Mouse (Mus musculus): ENCODE data around the gene Fgf18. TPM values are rescaled to one million over a fixed set of nuclear protein-coding genes. Genes with fewer than 3 reads are reported as not detected.
A peak's percentile ranks its signal among the peaks of the same experiment; 100 is the strongest.

Fgf18 gene
- 1 to 10 TPM; 1.3 to 2.0 TPM for total RNA-seq (2021)
- long read RNA-seq, experiment 1, partial matches to known transcripts, result 0 of 1 reads
- long read RNA-seq, experiment 1, other reads (novel, unspliced or antisense), result 0 of 1 reads
- long read RNA-seq, experiment 2, partial matches to known transcripts, result 0 of 1 reads
- long read RNA-seq, experiment 2, other reads (novel, unspliced or antisense), result 0 of 1 reads

DNA sequence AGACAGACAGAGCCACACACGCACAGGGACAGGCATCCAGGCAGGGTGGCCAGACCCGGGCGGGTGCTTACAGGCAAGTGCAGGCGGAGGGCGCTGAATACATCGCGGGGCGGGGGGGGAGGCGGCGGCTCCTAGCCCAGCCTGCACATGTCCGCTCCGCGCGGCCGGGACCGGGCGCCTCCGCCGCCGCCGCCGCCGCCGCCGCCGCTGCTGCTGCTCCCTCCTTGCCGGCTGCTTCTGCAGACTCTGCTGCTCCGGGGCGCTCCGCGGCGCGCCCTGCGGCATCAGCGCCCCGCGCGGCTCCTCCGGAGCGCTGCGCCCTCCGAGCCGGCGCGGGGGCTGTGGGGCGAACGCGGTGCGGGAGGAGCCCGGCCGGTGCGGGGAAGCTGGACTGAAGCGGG is at the start of gene Fgf18:
TSS of gene Fgf18 (minus strand) at position 230 of the 401 bp plus-strand sequence.
- DNase-seq (ENCODE audit: low spot score in 2 of 2), result peak; percentile 29 to 35

DNA sequence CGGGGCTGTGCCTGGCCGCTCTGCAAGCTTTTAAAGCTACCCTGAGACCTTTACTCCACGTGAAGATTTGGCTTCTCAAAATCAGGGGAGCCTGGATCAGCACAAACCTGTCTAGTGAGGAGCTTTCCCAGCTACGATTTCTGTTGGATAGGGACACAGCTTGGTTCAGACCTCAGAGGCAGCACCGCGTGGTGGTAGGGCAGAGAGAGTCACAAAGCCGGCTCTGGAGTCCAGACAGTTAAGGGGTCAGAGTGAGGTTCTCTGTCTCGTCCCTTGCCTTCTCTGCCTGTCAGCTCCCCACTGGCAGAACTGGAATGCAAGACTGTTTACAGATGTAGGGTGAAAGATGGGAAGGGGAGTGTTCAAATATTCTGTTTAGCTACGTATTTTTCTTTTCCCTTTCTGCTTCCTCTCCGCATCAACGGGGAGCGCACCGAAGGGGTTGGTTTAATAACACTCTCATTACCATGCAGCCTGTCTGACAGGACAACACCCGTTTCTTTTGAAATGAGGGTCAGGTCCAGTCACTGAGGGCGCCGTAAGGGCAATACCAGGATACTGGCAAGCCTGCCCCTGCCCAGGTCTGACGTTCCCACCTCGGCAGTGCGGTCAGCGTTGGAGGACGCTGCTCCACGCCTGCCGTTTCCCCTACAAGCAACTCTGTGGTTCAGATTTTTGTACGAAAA is 49.4 kb upstream of the Fgf18 start:
- DNase-seq (ENCODE audit: low spot score in 2 of 2), result no peak

DNA sequence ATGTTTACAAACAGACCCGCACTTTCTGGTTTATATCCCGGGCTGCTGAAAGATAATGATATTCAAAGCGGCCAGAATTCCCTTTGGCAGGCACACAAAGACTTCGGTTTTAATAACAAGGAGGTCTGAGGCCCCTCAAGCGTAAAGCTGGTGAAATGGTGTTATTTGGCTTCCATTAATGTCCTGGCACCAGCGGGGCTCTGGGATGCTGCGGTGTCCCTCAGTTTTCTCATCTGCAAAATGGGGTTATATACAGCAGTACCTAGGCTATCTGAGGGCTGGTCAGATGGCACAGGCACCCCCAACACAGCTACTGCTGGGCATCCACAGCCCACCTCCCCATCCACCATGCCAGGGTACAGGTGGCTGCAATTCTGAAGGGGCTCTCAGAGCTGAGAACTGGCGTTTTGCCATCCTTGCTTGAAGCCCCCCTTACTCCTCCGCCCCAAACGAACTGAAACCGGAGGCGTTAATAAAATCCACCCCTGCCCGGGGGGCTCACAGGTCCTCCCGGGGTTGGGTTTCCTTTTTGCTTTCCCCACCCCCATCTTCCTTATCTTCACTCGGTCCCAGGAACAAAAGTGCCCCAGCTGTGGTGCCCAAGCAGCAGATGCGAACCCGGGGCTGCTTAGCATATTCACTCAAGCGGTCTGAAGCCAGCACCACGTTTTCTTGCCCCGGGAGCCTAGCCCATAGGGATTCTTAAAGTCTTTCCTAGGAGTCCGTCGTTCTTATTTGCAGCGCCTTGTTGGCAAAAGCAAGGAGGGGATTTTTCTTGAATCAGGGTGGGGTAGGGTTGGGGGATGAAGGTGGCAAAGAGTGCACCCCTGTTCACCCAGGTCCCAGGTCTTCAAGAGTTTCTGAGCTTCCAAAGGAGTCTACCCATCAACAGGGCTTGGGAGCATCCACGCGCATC is 48.6 kb upstream of the Fgf18 start:
- no peak for DNase-seq (ENCODE audit: low spot score in 2 of 2)

DNA sequence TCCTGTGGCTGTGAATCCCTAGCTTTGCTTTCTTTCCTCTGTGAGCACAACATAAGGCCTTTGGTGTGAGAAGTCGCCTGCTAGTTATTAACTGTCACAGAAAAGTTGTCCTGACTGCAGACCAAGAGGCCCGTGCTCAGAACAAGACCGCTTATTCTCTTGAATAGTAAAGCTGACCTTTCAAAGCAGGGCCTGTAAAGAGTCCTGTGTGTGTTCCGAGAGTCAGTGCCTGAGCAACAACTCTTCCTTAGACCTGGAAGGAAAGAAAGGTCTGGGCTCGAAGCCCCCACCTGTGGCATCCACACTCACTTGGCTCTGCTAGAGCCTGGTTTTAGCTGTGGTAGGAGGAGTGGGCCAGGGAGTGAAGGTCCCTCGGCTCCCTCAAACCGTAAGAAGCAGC is 47.9 kb upstream of the Fgf18 start:
- DNase-seq (ENCODE audit: low spot score in 2 of 2), result no peak

DNA sequence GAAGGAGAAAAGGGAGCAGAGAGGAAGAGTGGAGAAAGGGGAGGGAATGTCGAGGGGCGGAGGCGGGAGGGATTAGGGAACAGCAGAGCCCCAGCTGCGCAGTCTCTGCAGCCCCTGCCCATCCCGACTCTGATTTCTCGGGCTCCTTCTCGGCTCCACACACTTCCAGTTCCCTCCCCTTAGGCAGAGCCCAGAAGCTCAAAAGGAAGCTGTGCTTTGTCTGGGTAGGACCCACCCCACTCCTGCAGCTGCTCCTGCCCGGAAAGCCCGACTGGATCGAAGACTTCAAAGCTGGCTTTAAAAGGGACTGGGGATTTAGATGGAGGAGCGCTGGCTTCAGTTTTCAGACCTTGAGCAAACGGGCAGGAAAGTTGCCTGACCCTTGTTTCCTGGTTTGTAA is 46.5 kb upstream of the Fgf18 start:
- DNase-seq (ENCODE audit: low spot score in 2 of 2), result no peak

DNA sequence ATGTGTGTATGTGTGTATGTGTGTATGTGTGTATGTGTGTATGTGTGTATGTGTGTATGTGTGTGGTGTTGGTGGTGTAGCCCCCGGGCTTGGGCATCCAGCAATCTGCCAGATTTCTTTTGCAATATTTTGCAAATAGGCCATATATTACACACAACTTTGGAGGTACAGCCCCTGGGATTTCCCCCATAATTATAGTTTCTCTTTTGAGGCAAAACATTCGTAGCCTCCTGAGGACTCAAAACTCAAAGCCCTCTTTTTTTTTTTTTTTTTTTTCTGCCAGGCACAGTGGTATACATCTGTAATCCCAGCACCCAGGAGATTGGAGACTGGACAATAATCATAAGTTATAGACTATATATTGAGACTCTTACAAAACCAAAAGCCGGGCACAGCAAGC is 34.6 kb upstream of the Fgf18 start:
- no peak for DNase-seq (ENCODE audit: low spot score in 2 of 2)

DNA sequence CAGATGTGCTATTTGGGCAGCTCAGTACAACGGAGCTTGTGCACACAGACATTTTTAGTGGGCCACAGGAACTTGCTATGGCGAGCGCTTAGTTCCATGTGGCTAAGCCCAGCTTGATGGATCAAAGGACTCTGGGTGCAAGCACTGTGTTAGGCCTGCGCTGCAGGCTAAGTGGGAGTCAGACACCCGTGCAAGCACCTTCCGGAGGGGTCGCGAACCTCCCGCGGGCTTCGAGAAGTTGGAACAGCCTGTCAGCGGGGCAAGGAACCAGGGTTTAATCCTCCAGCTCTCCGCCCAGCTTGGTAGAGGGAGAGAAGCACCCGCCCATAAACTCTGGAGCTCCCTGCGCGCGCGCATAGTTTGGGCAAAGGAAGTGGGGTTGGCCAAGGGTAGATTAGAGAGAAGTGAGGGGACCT is 33.5 kb upstream of the Fgf18 start:
- DNase-seq (ENCODE audit: low spot score in 2 of 2), result no peak

DNA sequence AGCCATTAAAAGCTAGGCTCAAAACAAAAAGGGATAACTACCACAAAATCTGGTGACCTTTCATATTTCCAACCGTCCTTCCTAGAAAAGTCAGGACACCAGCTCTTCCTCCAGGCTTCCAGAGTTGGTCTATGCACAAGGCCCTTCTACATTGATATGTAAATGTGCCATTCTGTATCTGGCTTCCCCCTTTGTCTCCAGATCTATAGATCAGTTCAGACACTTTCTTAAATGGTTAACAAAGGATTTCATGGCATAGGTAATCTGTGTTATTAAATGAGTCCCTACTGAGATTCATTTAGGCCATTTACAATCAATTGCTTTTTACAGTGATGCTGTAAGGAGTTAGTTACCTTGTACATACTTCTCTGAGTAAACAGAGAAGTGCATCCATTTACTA is 32.6 kb upstream of the Fgf18 start:
- DNase-seq (ENCODE audit: low spot score in 2 of 2), result no peak

DNA sequence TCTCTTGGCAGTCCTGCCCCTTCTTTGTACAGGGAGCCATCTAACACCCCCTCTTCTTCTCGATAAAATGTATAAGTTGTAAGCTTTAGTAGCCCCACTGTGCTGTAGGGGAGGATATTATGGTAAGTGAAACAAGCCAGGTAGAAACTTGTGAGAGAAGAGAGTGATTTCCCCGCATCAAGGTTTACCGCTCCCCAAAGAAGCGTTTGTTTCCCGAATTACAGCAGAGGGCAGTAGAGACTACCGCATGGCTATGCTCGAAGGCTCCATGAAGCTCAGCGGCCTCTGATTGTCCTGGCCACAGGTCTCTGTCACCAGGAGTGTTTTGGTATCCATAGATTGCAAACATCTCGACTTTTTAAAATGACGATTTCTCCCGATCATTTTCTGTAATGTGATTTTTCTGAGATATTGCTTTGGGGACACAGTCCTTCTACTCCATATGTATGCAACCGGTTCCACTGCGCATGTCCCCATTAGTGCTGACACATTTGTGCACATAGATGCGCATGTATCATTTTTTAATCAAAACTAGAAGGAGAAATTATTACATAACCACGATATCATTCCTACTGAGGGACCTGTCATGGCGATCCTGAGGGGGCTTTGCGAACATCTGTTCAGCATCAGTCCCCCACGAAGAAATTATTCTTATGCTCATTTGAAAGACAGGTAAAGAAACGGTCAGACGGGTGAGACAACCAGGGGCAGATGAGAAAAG is 29.5 kb upstream of the Fgf18 start:
- DNase-seq (ENCODE audit: low spot score in 2 of 2), result peak in 1 of 2 experiments; percentile 27

DNA sequence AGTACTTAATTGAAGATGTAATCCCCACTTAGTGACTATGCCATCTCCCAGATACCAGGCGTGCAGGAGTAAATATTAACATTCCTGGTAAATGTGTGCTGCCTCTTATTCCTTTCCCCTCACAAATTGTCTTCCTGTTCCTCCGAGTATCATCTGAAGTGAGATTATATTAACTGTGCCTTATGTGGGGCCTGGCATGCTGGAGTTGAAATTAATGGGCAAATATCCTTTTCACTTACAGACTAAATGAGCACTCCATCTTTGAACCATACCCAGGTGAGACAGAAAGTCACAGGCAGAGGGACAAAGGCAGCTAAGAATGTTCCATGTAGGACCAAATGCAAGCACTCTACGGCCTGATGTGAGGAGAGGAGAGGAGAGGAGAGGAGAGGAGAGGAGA is 28.6 kb upstream of the Fgf18 start:
- no peak for DNase-seq (ENCODE audit: low spot score in 2 of 2)

DNA sequence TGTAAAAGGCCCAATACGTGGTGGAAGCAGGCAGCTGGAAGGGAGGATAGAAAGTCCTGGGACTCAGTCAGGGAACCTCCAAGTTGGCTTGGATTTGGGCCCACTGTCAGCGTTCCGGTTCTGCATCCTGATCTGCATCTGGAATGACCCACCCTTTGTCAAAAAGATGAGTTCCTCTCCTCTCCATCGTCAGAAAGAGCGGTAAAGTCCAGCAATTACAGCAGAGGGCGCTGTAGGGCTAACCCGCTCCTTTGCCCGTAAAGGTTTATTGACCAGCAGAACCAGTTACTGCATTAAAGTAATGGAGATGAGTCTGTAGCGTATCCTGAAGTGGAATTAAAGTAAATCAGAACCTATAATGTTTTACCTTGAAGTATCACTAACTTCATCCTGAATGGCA is 23.3 kb upstream of the Fgf18 start:
- peak; percentile 55 to 57 for DNase-seq (ENCODE audit: low spot score in 2 of 2)

DNA sequence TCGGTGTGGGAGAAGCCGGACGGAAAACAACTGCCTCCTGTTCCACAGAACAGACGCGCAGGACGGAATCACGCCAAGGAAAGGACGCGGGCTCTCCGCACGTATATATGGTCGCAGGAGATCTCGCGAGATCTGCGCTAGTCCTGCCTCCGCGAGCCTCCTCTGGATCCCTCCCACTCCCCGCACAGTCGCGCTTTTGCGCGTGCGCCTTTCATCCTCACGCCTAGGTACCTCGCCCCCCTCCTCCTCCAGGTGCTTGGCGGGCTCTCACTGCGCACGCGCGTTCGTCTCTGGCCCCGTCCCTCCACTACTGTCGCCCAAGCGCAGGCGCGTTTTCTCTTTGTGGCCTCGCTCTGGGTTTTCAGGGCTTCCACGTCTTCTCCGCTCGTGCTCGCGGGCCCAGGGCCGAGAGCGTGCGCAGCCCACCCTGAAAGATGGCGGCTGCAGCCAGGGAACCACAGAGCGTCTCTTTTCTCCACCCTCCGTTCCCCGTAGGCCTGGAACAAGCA is 15.9 kb upstream of the Fgf18 start, which contains the start of gene Npm1:
TSS of gene Npm1 (minus strand) at position 209 of the 509 bp plus-strand sequence.
- DNase-seq (ENCODE audit: low spot score in 2 of 2), result peak; percentile 98 to 99

DNA sequence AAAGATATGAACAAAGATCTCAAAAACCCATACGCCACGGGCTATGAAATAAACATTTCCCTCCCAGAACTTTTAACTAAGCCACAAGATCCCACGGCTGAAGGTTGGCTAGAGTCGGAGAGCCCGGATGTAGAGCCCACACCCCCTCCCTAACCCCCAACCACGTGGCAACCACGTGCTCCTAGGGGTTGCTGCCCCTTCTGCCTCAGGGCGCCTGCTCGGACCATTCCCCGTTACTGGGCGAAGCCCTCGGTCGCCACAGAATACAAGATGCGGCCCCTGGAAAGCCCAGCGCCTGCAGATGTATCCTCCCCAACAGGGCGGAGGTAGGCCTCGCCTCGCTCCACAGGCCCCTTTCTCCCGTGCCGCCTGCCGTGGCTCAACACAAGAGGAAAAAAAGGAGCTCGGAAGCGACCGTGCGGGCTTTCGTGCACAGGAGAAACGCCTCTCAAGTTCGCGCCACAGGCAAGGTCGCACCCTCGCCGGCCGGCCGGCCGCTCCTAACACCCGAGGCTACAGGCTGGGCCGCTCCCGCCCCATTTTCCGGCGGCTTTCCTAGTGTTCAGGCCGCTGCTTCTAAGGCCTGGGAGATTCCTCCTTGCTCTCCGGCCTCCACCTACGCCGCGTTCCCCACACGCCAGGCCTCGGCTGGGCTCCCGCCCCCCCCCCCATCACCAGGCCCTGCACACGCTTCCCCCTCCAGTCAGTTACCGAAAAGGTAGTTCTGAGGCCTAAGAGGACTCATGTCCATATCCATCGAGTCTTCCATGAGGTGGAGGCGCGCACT is 15.2 kb upstream of the Fgf18 start:
- DNase-seq (ENCODE audit: low spot score in 2 of 2), result peak; percentile 66 to 68

DNA sequence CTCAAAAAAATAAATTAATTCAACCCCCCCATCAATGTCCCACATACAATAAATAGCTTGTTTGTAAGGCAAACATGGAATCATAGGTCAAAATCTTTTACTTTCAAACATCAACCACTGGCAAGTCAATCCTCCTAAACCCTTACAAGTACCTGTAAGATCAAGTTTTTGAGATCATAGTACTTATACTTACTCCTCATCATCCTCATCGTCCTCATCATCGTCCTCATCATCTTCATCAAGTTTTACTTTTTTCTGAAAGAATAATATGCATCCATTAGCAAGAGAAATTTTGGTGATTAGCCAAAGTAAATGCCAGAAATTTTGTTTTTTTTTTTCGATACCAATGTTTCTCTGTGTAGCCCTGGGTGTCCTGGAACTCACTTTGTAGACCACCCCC is 12.5 kb upstream of the Fgf18 start:
- no peak for DNase-seq (ENCODE audit: low spot score in 2 of 2)

DNA sequence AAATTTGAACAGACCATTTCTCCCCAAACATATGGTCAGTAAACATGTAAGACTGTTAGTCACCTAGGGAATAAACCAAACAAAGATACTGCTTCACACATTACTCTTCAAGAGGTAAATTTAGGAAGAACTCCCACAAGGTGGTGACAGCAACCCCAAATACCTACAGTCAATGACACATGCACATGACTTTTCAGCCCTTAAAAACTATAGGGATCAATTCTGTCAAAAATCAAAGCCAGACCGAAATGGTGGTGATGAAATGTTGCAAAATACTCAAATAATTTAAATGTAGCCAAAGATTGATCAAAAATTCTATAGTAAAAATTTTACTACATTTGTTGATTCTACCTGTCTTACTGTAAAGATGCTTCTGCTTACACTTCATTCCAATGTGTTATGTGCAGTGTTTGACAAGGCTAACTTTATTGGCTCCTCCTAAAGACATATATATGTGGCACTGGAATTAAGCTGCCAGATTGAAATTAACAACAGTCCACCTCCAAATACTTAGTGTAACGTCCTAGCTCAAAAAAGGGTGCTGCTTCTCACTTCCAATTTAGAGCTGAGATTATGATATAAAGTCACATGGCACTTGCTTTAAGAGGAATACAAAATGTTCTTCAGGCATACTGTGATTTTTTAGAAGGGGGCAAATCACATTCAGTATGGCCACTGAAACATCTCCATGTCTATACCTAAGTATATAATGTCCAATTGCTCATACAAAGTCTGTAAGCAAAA is 10.4 kb upstream of the Fgf18 start:
- DNase-seq (ENCODE audit: low spot score in 2 of 2), result no peak

DNA sequence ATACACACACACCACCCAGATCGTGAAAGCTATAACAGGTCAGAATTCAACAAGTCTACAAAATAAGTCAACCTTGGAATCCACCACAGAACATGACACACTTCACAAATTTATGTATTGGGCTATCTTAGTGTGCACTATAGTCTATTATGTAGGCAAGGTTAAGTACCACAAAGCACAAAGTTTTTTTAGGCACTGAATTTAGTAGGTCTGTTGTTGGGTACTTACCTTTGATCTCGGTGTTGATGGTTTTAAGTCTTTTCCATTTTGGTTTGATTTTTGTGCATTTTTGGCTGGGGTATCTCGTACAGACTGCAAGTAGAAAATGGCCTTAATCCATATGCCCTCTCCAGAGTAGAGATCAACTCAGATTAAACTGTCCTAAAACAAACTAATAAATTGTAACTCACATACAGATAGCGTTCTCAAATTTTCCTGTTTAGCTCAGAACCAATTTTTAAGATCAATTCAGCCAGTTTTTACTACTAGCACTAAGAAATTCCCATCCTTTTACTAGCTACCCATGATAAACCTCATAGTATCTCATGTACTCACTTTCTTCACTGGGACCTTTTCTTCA is 9.3 kb upstream of the Fgf18 start:
- DNase-seq (ENCODE audit: low spot score in 2 of 2), result no peak

DNA sequence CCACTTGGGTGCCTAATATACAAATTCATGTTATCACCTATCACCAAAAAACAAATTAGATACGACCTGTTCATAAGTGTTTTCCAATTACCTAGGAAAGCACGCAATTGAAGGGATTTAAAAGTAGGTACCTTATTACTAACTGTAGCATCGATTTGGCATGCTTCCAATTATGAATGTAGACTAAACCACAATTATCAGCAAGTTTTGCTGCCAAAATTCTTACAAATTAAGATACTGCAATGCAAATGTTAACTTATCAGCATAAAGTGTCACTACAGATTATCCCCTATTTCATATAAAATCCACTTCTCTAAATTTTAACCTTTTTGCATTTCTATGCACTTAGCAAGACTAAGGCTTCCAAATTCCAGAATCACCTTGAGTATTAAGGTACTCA is 7.3 kb upstream of the Fgf18 start:
- no peak for DNase-seq (ENCODE audit: low spot score in 2 of 2)

DNA sequence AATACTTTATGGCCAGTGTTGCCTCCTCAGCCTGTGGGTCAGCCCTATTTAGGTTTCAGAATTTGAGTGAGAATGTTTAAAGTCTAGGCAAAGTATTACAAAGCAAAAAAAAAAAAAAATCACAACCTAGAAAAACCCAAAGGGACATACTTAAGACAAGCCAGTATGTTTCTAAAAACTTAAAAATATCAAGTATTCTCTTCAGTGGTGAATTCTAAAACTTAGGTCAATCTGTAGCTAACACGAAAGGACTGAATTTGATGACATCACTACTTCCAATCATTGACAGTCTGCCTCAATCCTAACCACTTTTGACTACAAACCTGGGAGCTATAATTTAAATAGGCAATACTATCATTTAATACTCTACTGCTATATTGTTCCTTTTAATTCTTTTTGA is 5.8 kb upstream of the Fgf18 start:
- DNase-seq (ENCODE audit: low spot score in 2 of 2), result no peak

DNA sequence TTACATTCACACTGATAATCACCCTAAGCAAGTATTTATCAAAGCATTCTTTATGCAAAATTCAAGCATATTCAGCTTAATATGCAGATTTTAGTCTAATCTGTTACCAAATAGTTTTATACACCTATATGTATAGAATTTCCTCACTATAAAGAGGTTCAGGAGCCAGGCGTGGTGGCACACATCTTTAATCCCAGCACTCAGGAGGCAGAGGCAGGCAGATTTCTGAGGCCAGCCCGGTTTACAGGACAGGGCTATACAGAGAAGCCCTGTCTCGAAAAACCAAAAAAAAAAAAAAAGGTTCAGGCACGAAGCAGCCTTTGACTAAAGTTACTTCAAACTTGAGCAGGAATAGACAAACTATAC is 4.6 kb upstream of the Fgf18 start:
- no peak for DNase-seq (ENCODE audit: low spot score in 2 of 2)
